Mouse (Mus musculus) neural tube, embryonic 14.5 days (tissue): Measurements from ENCODE around the gene Isx. TPM values are rescaled to one million over a fixed set of nuclear protein-coding genes. Genes with fewer than 3 reads are reported as not detected.

Experiments
- ATAC-seq: fragments of 200-750 bp; cut with Nextera tagmentation; 2 replicates; pipeline ENCODE4 v1.8.0; 2017; ENCODE audit warnings: low read depth, mild to moderate bottlenecking, moderate TSS enrichment, moderate library complexity
- H3K27ac ChIP-seq: fragments of 300-500 bp; sonication (generic); 2 replicates; pipeline ENCODE4 v1.5.1; 2014; ENCODE audit warnings: low read depth, mild to moderate bottlenecking, control low read depth, low read length, moderate library complexity, mixed read lengths
- H3K27me3 ChIP-seq: fragments of 300-500 bp; sonication (generic); 2 replicates; pipeline ENCODE4 v1.6.1; 2014; ENCODE audit warnings: low read length; ENCODE audit not compliant: control insufficient read depth, insufficient read depth
- H3K36me3 ChIP-seq: fragments of 300-500 bp; sonication (generic); 2 replicates; pipeline ENCODE4 v1.6.1; 2014; ENCODE audit warnings: low read length, mixed read lengths; ENCODE audit not compliant: control insufficient read depth, insufficient read depth
- H3K4me1 ChIP-seq: fragments of 300-500 bp; sonication (generic); 2 replicates; pipeline ENCODE4 v1.6.1; 2014; ENCODE audit warnings: low read length; ENCODE audit not compliant: control insufficient read depth, insufficient read depth
- H3K4me2 ChIP-seq: fragments of 300-500 bp; sonication (generic); 2 replicates; pipeline ENCODE4 v1.6.1; 2014; ENCODE audit warnings: mild to moderate bottlenecking, low read depth, low read length, control low read depth
- H3K4me3 ChIP-seq: fragments of 300-500 bp; sonication (generic); 2 replicates; pipeline ENCODE4 v1.5.1; 2014; ENCODE audit warnings: low read depth, low read length, control low read depth, mixed read lengths
- H3K9ac ChIP-seq: fragments of 300-500 bp; sonication (generic); replicated peaks from 2 replicates; pipeline ENCODE4 v1.6.1; 2014; ENCODE audit warnings: low read depth, mild to moderate bottlenecking, control low read depth, low read length, mixed read lengths
- H3K9me3 ChIP-seq: fragments of 300-500 bp; sonication (generic); 2 replicates; pipeline ENCODE4 v1.6.1; 2016; ENCODE audit warnings: low read length; ENCODE audit not compliant: control insufficient read depth
- WGBS: fragments of 180-500 bp; shearing (Covaris S2); extraction: QIAGEN DNeasy Blood & Tissue Kit; methylation state at CpG from one replicate; pipeline ENCODE4 v1.1.7; 2014; 5-methylcytosine and 5-hydroxymethylcytosine counted together
- polyA plus RNA-seq: library from polyadenylated mRNA; unstranded; fragments of >200 nt; fragmentation: Nextera tagmentation; extraction: Ambion mirVana; gene quantifications from 2 replicates; pipeline ENCODE4 v1.2.1, GENCODE M21; 2014

Isx gene
- not detected in 2 replicates for polyA plus RNA-seq

DNA sequence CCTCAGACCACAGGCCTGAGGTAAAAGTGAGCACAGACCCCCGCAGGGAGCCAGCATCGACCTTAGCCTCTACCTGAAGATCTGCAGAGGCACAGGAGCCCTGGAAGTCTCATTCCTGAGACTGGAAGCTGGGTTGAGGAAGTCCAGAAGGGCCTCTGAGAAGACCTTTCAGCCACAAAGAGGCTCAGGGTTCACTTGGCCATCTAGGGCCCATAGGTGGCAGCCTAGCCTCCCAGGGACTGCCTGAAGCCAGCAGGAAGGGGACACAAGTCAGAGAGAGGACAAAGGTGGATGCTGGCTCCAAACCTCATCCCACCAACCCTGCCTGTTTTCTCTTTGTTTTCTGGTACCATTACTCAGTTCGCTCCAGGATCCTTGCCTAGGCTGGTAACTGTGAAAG is at the start of gene Isx:
Gene Isx (plus strand): TSS at position 234 of the 400 bp plus-strand sequence.
- Histone ChIP-seq H3K4me1 (no peaks in the 10 kb centered on the region), H3K9me3 (no peaks in the 10 kb centered on the region), H3K27ac (no peak within 1 kb of the TSS), H3K27me3 (no peaks in the 10 kb centered on the region), H3K9ac (no peak within 1 kb of the TSS), H3K4me2 (no peak within 1 kb of the TSS), H3K36me3 (no peaks in the 10 kb centered on the region), H3K4me3 (no peak within 1 kb of the TSS)
- ATAC-seq = no peak
- 92% methylated on average over 3 of the region's 3 CpGs for WGBS

DNA sequence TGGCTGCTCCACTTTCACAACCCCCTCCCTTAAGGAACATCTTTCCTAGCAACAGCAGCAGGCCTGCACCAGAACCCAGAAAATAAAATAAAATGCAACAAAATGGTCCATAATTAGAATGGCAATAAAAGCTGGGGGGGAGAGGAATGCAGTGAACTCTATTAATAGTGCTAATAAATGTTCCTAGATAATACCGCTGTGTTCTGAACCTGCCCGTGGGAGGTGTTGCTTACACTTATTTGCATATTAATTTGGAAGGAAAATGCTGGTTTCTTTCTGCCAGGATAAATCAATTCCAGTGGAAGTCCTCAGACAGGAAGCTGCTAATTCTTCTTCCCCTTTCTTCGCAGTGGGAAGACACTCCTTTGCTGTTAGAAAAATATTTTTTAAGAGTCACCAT is 45.3 kb upstream of the Isx start:
- ATAC-seq = peak; percentile 18; the same call in 1 of the 2 replicates
- WGBS = 43% methylated on average over 3 of the region's 3 CpGs

GRCm38 (mm10) chr8:74831322-74831721 is 41.7 kb upstream of the Isx start:
- no peak for ATAC-seq
- H3K9ac ChIP-seq = no peak overlapping the region
- H3K4me3 ChIP-seq = no peak overlapping the region
- H3K9me3 ChIP-seq = no peaks in the 10 kb centered on the region
- no peaks in the 10 kb centered on the region for H3K27me3 ChIP-seq
- 71% methylated on average over 5 of the region's 5 CpGs for WGBS
- no peak overlapping the region for H3K27ac ChIP-seq
- H3K4me1 ChIP-seq = no peaks in the 10 kb centered on the region
- no peak overlapping the region for H3K4me2 ChIP-seq
- no peaks in the 10 kb centered on the region for H3K36me3 ChIP-seq

More for the DNA sequence above, 45.3 kb upstream of the Isx start:
- H3K27ac ChIP-seq = no peak overlapping the region
- H3K9ac ChIP-seq = no peak overlapping the region
- no peaks in the 10 kb centered on the region for H3K4me1 ChIP-seq
- H3K36me3 ChIP-seq = no peaks in the 10 kb centered on the region
- no peak overlapping the region for H3K4me3 ChIP-seq
- no peak overlapping the region for H3K4me2 ChIP-seq
- no peaks in the 10 kb centered on the region for H3K9me3 ChIP-seq
- H3K27me3 ChIP-seq = no peaks in the 10 kb centered on the region

DNA sequence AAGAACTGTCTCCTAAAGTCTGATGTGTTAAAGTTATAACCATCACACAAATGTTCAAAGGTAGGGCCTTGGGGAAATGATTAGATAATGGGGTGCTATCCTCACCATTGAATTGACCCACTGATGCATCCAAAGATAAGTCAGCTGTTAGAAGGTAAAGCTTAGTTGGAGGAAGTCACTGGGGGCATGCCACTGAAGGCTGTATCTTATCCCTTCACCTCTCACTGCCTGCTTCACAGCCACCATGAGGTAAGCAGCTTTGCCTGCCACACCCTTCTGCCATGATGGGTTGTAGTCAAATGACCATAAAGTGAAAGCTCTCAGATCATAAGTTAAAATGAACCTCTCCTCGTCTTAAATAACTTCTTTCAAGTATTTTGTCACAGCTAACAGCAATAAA is 38.7 kb upstream of the Isx start:
- H3K9me3 ChIP-seq = no peaks in the 10 kb centered on the region
- 75% methylated on average over 1 of the region's 1 CpGs for WGBS

DNA sequence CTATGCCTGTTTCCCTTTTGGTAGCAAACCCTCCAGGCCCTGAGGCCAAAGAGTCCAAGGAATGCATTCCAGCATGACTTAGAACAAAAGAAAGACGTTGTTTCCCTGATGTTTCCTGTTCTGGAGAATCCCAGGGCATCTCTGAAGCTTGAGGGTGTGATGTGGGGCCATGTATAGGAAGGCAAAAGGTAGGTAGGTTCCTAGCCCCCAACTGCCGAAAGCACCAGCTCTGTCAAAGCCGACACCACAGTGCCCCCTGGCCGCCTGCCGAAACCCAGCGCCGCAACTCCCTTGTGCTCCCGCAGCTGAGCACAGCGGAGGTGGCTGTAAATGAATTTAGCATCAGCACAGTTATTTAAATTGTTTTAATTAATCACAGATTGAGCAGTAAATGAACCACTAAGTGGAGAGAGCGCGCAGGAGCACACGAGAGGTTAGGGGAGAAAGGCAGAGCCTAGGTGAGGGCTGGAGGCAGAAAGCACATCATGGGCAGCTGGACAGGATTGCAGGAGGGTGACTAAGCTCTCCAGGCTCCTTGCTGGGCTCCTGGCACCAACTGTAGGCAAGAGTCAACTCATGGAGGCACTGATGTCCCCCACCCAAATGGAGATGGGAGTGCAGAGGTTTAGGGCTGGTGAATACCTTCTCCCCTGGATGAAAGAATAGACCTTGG is 25.5 kb upstream of the Isx start:
- H3K4me3 ChIP-seq = no peak overlapping the region
- ATAC-seq = peak; percentile 86
- H3K36me3 ChIP-seq = no peaks in the 10 kb centered on the region
- H3K9ac ChIP-seq = no peak overlapping the region
- WGBS = 9% methylated on average over 12 of the region's 12 CpGs
- no peaks in the 10 kb centered on the region for H3K9me3 ChIP-seq
- no peaks in the 10 kb centered on the region for H3K27me3 ChIP-seq
- no peak overlapping the region for H3K4me2 ChIP-seq
- H3K4me1 ChIP-seq = no peaks in the 10 kb centered on the region
- no peak overlapping the region for H3K27ac ChIP-seq

More for the DNA sequence above, 38.7 kb upstream of the Isx start:
- Histone ChIP-seq H3K4me2 (no peak overlapping the region), H3K36me3 (no peaks in the 10 kb centered on the region), H3K27me3 (no peaks in the 10 kb centered on the region), H3K4me1 (no peaks in the 10 kb centered on the region), H3K27ac (no peak overlapping the region), H3K4me3 (no peak overlapping the region), H3K9ac (no peak overlapping the region)
- no peak for ATAC-seq

DNA sequence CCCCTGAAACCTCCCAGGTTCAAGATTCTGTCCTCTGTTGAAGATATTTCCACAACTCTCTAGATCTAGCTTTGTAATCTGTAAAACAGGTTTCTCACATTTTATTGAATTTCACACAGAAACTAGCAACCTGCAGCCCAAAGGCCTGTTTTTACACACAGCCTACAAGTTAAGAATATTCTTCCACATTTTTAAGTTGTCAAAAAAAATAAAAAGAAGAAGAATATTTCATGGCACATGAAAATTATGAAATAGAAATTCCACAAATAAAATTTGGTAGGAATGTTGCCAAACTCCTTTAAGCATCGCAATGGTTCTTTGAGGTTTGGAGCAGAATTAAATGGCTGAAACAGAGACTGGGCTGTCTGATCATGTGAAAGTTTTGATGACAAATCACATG is 24.3 kb upstream of the Isx start:
- H3K9ac ChIP-seq = no peak overlapping the region
- no peaks in the 10 kb centered on the region for H3K27me3 ChIP-seq
- no peaks in the 10 kb centered on the region for H3K9me3 ChIP-seq
- no peak overlapping the region for H3K27ac ChIP-seq
- no peak overlapping the region for H3K4me3 ChIP-seq
- 98% methylated on average over 1 of the region's 1 CpGs for WGBS
- no peaks in the 10 kb centered on the region for H3K36me3 ChIP-seq
- no peak for ATAC-seq
- H3K4me2 ChIP-seq = no peak overlapping the region
- H3K4me1 ChIP-seq = no peaks in the 10 kb centered on the region

GRCm38 (mm10) chr8:74850971-74851370 is 22.0 kb upstream of the Isx start:
- H3K27me3 ChIP-seq = no peaks in the 10 kb centered on the region
- no peak overlapping the region for H3K9ac ChIP-seq
- no peak overlapping the region for H3K4me2 ChIP-seq
- H3K36me3 ChIP-seq = no peaks in the 10 kb centered on the region
- no peaks in the 10 kb centered on the region for H3K9me3 ChIP-seq
- H3K27ac ChIP-seq = no peak overlapping the region
- no peak overlapping the region for H3K4me3 ChIP-seq
- H3K4me1 ChIP-seq = no peaks in the 10 kb centered on the region
- no peak for ATAC-seq

DNA sequence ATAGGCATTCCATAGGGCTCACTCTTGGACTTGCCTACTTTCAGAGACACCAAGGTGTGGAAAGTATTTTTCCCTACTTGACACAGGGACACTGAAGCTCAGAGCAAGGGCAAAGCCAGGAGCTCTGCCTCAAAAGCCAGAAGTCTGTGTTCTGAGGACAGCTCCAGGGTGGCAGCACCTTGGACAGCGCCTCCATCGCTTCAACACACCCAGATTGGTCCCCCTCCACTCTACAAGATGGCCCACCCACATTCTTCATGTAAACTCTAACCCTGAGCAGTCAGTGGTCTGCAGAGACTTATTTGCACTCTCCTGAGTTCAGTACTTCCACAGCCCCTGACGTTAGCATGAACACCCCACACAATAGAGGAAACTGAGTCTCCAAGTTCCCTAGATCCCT is 21.1 kb upstream of the Isx start:
- no peak overlapping the region for H3K27ac ChIP-seq
- no peaks in the 10 kb centered on the region for H3K4me1 ChIP-seq
- no peaks in the 10 kb centered on the region for H3K9me3 ChIP-seq
- no peaks in the 10 kb centered on the region for H3K27me3 ChIP-seq
- WGBS = 31% methylated on average over 3 of the region's 3 CpGs
- H3K4me2 ChIP-seq = no peak overlapping the region
- ATAC-seq = no peak
- no peak overlapping the region for H3K9ac ChIP-seq
- H3K36me3 ChIP-seq = no peaks in the 10 kb centered on the region
- H3K4me3 ChIP-seq = no peak overlapping the region

- H3K36me3 ChIP-seq = no peaks in the 10 kb centered on the region
- no peaks in the 10 kb centered on the region for H3K4me1 ChIP-seq
- H3K9me3 ChIP-seq = no peaks in the 10 kb centered on the region
- H3K27ac ChIP-seq = no peak overlapping the region
- H3K9ac ChIP-seq = no peak overlapping the region
- ATAC-seq = peak; percentile 81; the same call in 1 of the 2 replicates
- no peak overlapping the region for H3K4me2 ChIP-seq
- no peak overlapping the region for H3K4me3 ChIP-seq
- 30% methylated on average over 5 of the region's 5 CpGs for WGBS
- H3K27me3 ChIP-seq = no peaks in the 10 kb centered on the region
Observed at GRCm38 (mm10) chr8:74853488-74853887, 19.5 kb upstream of the Isx start.
